Mouse (Mus musculus): ENCODE results near the gene Ell3.
"Not testable (repeated sequence)": the region's sequence is repeated elsewhere in the genome, so short reads cannot be mapped to it uniquely, and the experiment has no call there.

Ell3 gene

DNA sequence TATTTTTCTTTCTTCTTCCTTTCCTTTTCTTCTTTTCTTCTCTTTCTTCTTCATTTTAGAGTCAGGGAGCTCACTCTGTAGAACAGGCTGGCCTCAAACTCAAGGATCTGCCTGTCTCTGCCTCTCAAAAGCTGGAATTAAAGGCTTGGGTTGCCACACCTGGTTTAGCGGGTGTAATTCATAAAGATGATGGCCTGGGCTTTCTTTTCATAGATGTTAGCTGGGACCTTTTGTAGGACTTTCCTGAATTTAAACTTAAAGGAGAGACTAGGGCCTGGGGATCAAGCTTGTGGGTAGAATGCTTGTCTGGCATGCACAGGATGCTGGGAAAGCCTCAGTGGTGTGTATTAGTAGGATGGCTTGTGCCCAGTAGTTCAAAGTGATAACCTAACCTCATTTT is at the start of gene Ell3:
Gene Ell3 (minus strand): TSS at position 101 of the 400 bp plus-strand sequence.
- no peak for DNase-seq (ENCODE audit: low spot score in 2 of 2)

DNA sequence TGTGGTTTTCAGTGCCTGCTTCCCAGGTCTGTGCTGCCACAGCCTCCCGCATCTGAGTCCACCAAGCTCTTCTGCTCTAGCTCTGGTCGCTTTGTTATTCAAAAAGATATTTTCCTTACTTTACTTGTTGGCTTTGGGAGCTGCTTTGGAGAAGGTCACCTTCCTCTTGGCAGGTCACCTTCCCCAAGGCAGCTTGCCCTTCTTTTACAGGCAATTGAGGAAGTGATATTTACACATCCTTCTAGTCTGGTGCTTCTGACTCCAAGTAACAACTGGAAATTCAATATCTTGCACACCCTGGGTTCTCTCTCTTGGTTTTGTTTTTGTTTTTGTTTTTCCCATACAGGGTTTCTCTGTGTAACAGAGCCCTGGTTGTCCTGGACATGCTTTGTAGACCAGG is 40.3 kb upstream of the Ell3 start:
- not testable (repeated sequence) for DNase-seq (ENCODE audit: low spot score in 2 of 2)

- DNase-seq (ENCODE audit: low spot score in 2 of 2) = no peak
Measured at GRCm38 (mm10) chr2:121483576-121483975, 39.5 kb upstream of the Ell3 start.

- DNase-seq (ENCODE audit: low spot score in 2 of 2) = not testable (repeated sequence)
Measured at GRCm38 (mm10) chr2:121480916-121481315, 36.8 kb upstream of the Ell3 start.

GRCm38 (mm10) chr2:121480498-121480897 is 36.4 kb upstream of the Ell3 start:
- no peak for DNase-seq (ENCODE audit: low spot score in 2 of 2)

- DNase-seq (ENCODE audit: low spot score in 2 of 2) = no peak
Measured at GRCm38 (mm10) chr2:121477491-121478266, 33.6 kb upstream of the Ell3 start.

GRCm38 (mm10) chr2:121475306-121475705 is 31.2 kb upstream of the Ell3 start:
- DNase-seq (ENCODE audit: low spot score in 2 of 2) = not testable (repeated sequence)

GRCm38 (mm10) chr2:121474180-121474535 is 30.1 kb upstream of the Ell3 start:
- no peak for DNase-seq (ENCODE audit: low spot score in 2 of 2)

DNA sequence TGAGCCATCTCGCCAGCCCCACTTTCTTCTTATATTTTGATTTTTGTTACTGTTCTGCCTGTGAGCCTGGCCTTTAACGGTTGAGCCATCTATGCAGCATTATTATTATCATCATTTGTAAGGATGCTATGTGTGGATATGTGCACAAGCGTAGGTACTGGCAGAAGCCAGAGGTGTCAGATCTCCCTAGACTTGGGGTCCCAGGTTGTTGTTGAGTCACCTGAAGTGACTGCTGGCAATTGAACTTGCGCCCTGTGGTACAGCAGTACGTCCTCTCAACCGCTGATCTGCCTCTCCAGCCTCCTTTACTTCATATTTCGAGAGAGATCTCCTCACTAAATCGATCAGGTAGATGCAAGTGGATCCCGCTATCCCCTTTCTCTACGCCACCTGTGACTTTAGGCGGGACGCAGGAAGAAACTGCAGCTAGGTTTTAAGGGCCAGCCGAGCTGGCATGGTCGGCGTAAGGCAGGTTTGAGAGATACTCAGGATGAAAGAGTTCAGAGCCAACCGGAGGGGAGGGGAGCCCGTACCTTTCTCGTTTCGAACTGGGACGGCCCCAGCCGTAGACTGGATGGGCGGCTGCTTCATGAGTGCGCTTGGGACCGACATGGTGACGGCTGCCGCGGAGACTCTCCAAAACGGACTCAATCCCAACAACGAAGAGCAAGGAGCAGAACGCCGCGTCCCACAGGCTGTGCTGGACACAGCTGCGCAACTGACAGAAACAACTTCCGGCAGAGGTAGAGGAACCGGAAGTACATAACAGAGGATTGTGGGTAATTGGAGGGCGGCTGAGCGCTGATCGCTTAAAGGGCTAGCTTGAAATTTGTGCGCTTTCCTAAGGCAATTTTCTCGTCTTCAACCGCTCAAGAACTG is 29.5 kb upstream of the Ell3 start, which contains the start of gene Mfap1b:
Gene Mfap1b (minus strand): TSS at position 767 of the 879 bp plus-strand sequence.
- DNase-seq (ENCODE audit: low spot score in 2 of 2) = peak; percentile 44 to 74

GRCm38 (mm10) chr2:121472783-121473182 is 28.7 kb upstream of the Ell3 start:
- DNase-seq (ENCODE audit: low spot score in 2 of 2) = not testable (repeated sequence)

GRCm38 (mm10) chr2:121468982-121469381 is 24.9 kb upstream of the Ell3 start:
- DNase-seq (ENCODE audit: low spot score in 2 of 2) = not testable (repeated sequence)

DNA sequence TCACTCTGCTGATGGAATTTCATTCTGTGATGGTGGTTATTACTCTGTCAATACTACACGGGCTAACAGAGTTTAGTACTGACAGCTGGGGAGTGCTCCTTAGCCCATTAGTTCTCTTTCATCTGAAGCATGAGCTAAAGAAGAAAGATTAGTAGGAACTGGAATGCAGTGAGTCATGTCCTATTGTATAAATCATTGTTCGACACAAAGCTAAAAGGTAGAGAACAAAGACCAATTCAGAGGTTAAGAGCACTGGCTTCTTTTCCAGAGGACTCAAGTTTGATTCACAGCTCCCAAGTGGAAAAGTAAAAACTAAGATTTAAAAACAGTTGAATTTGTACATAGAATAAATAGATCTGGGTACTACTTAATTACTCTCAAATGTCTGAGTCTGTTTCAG is 16.0 kb upstream of the Ell3 start:
- no peak for DNase-seq (ENCODE audit: low spot score in 2 of 2)

DNA sequence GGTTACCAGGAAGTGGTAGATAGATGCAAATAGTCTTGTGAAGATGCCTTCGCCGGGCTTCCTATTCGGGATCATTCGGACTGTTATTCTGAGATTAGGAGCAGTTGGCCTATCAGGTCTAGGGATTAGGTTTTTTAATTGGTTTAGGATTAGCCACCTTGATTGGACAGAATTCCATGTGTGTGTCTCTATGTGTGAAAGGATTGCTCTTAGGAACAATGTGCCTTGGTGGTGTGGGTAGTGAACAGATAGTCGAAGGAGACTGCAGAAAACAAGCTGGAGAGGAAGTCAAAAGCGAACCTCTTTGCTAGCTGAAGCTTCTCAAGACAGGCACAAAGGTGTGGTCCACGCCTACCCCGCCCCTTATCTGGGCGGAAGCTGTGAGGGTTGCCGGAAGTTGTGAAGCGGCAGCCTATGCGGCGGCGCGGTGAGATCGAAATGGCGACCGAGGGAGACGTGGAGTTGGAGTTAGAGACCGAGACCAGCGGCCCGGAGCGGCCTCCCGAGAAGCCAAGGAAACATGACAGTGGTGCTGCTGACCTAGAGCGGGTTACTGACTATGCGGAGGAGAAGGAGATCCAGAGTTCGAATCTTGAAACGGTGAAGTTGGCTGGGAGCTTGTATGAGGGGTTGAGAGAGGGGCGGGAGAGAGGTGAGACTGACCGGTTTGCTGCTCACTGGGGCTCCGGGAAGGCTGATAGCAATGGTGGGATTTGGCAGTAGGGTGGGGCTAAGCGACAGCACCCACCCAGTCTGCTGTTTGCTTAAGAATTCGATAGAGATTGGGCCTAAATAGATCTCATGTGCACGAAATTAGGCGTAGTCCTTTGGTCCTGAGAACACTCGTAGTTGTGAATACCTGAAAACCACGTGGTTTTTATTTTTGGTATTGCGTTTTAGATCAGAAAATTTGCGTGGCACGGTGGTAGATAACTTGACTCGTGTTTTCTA is 12.9 kb upstream of the Ell3 start, which contains the start of gene Serinc4:
Gene Serinc4 (minus strand): TSS at position 90 of the 951 bp plus-strand sequence.
- DNase-seq (ENCODE audit: low spot score in 2 of 2) = peak; percentile 68 to 70

DNA sequence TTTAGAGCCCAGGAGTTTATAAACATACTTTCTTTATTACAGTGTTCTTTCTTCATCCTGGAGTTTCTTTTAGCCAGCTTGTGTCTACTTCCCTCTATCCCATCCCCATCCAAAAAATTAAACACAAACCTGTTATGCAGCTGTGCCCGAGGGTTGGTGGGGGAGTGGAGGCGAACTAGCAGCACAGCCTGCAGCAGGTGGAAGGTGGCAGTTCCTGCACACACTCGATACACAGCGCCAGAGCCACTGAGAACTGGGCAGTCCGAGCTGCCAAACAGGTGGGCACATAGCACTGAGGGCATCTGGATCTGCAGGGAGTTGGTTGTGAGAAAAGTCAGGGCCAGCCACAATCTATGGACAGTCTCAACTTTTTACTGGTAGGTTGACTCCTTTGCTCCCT is 11.5 kb upstream of the Ell3 start:
- no peak for DNase-seq (ENCODE audit: low spot score in 2 of 2)

DNA sequence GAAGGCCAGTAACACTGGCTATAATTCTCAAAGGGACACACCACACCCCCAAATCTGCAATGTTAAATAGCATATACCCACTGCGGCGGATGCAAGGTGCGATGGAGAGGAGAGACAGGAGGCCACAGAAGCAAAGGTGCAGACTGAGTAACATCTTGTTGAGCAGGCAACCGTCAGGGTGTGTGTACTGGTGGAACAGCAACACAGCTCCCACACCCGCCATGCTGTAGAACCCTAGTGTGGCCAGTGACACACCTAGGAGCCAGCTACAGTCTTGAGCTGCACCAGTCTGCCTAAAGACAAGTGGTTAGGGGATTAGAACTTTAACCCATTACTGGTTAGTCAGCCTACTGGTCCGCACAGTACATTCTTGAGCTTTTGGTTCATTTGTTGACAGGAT is 9.8 kb upstream of the Ell3 start:
- DNase-seq (ENCODE audit: low spot score in 2 of 2) = no peak

DNA sequence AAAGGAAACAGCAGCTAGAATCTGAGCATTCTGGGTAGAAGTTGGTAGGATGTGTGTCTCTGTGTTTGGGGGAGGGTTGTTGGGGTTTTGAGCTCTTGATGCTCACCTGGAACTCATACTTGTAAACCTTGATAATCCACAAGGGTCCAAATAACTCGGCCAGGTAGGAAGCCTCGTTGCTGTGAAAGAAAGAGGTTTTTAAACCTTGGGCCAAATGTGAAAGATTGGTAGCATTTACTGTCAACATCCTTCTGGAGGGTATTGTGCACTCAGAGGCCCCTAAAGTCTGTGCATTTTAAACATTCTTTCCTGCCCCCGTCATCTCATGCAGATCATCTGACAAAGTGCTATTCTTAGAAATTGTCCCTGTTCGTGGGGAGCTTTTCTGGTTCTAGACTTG is 8.9 kb upstream of the Ell3 start, which contains the start of gene Hypk:
Gene Hypk (plus strand): TSS at position 301 of the 400 bp plus-strand sequence.
- no peak for DNase-seq (ENCODE audit: low spot score in 2 of 2)

- DNase-seq (ENCODE audit: low spot score in 2 of 2) = no peak
Measured at GRCm38 (mm10) chr2:121452361-121452760, 8.3 kb upstream of the Ell3 start.

GRCm38 (mm10) chr2:121450093-121450492 is 6.0 kb upstream of the Ell3 start:
- DNase-seq (ENCODE audit: low spot score in 2 of 2) = no peak

DNA sequence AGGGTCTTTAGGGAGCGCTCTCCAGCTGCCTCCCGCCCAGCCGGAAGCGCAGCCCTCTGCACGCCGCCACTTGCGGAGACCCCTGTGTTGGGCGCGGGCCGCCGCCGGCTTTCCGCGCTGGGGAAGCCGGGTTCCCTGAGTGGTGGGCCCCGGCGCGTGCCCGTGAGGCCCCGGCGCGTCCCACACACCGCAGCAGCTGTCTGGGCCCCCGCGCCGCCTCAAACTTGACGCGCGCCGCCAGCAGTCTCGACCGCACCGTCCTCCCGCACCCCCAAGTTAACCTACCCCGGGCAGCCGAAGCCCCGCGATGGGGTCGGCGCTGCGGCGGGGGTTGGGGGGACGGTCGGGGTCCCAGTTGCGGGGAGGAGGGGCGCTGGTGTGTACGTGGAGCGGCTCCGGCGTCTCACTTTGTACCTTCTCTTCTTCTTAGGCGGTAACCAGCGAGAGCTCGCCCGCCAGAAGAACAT is 5.5 kb upstream of the Ell3 start:
- DNase-seq (ENCODE audit: low spot score in 2 of 2) = no peak

DNA sequence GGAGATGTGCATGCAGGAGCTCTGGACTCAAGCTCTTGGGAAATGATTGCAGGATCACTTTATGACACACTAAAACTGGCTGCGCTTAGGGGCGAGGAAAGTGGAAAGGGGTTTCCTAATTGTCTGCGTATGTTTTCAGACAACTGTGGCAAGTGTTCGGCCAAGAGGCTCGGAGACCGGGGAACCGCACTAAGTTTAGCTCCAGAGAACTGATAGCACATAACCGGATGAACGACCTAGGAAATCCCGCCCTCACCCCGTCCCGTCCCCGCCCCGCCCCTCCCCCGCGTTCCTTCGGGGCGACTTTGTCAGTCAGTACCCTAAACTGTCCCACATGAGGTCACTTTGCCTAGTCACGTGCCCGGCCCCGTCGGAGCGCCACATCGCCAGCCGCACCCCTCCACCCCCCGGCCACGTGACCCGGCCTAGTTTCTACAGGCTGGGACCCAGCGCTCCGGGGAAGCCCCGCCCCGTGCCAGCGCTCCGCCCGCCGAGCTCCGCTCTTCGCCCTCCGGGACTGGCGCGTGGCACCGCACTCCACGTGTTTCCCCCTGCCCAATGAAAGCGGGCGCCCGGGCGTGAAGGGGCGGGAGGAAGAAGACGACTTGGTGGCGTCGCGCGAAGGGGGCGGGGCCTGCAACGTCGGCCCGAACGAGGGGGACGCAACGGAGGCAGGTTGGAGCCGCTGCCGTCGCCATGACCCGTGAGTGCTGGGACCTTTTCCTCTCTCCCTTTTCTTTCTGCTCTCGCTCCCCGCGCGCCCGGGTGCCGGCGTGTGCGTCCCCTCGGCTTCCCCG is 4.9 kb upstream of the Ell3 start, which contains the start of gene Serf2:
Gene Serf2 (plus strand): TSS at position 457 of the 797 bp plus-strand sequence.
- peak; percentile 94 to 97 for DNase-seq (ENCODE audit: low spot score in 2 of 2)

All from frontal cortex, postnatal 25 days (tissue).